Mouse (Mus musculus) myocyte (in vitro differentiated cells): ENCODE data around the gene Tmem213. TPM values are rescaled to one million over a fixed set of nuclear protein-coding genes. Genes with fewer than 3 reads are reported as not detected.

Source experiments
- polyA plus RNA-seq: library from polyadenylated mRNA; unstranded; fragments of >200 nt; fragmentation: generic; extraction: Trizol; gene quantifications from one replicate; pipeline ENCODE4 v1.2.1, GENCODE M21; 2012; ENCODE audit warnings: missing spikeins

Gene Tmem213
- polyA plus RNA-seq, 1 experiment, result not detected

Other genes starting within 250 kb of the Tmem213 start
- gene Trim24, start 238.4 kb upstream of the Tmem213 start, polyA plus RNA-seq, result 9.3 TPM
- not detected for gene Svopl, start 62.3 kb upstream of the Tmem213 start, polyA plus RNA-seq
- 0.01 TPM for gene Atp6v0a4, start 15.3 kb downstream of the Tmem213 start, polyA plus RNA-seq
- 0.77 TPM for gene D630045J12Rik, start 144.8 kb downstream of the Tmem213 start, polyA plus RNA-seq
- gene Zc3hav1l, start 190.0 kb downstream of the Tmem213 start, polyA plus RNA-seq, result 0.92 TPM
- 45.0 TPM for gene Zc3hav1, start 245.3 kb downstream of the Tmem213 start, polyA plus RNA-seq